Mouse (Mus musculus) CD4-positive, CD25-positive, alpha-beta regulatory T cell, adult 4 months (primary cell): ENCODE data around the gene Vmn1r174. TPM values are rescaled to one million over a fixed set of nuclear protein-coding genes. Genes with fewer than 3 reads are reported as not detected.
"Not testable (repeated sequence)": the region's sequence is repeated elsewhere in the genome, so short reads cannot be mapped to it uniquely, and the experiment has no call there.

ENCODE experiments used
- ATAC-seq: one replicate; pipeline ENCODE4 v1.8.0; 2017
- polyA plus RNA-seq, 2 experiments: library from polyadenylated mRNA; unstranded; fragments of 100-300 nt; shearing (Covaris generic); gene quantifications; one replicate each; pipeline ENCODE4 v1.2.1; 2017

Vmn1r174 gene
- polyA plus RNA-seq = not detected

- ATAC-seq = not testable (repeated sequence)
Measured at GRCm38 (mm10) chr7:23751970-23752369, at the start of gene Vmn1r174. TSS of gene Vmn1r174 (plus strand) at chr7:23752270.

GRCm38 (mm10) chr7:23784526-23784925 lies 32.5 kb downstream of the Vmn1r174 start:
- ATAC-seq = no peak

GRCm38 (mm10) chr7:23810543-23810942 lies 58.5 kb downstream of the Vmn1r174 start, which contains the start of gene Vmn1r175:
TSS of gene Vmn1r175 (minus strand) at chr7:23810643.
- not testable (repeated sequence) for ATAC-seq

Other genes starting within 250 kb of the Vmn1r174 start
- gene Vmn1r167, start 245.1 kb upstream of the Vmn1r174 start, polyA plus RNA-seq = not detected
- not detected for gene Vmn1r168, start 212.5 kb upstream of the Vmn1r174 start, polyA plus RNA-seq
- gene Vmn1r169, start 176.7 kb upstream of the Vmn1r174 start, polyA plus RNA-seq = not detected
- gene Vmn1r170, start 146.1 kb upstream of the Vmn1r174 start, polyA plus RNA-seq = not detected
- gene Vmn1r171, start 121.5 kb upstream of the Vmn1r174 start, polyA plus RNA-seq = not detected
- gene Vmn1r172, start 94.0 kb upstream of the Vmn1r174 start, polyA plus RNA-seq = not detected
- under 1 TPM in 1 of 2 experiments, not detected in 1; 0.08 TPM for gene Vmn1r173, start 51.6 kb upstream of the Vmn1r174 start, polyA plus RNA-seq
- not detected for gene Vmn1r175, start 58.4 kb downstream of the Vmn1r174 start, polyA plus RNA-seq
- not detected for gene Vmn1r176, start 85.1 kb downstream of the Vmn1r174 start, polyA plus RNA-seq
- gene Vmn1r177, start 114.2 kb downstream of the Vmn1r174 start, polyA plus RNA-seq = not detected
- gene Vmn1r178, start 139.7 kb downstream of the Vmn1r174 start, polyA plus RNA-seq = not detected
- gene Vmn1r179, start 174.7 kb downstream of the Vmn1r174 start, polyA plus RNA-seq = under 1 TPM in 1 of 2 experiments, not detected in 1; 0.12 TPM
- not detected for gene Vmn1r180, start 198.4 kb downstream of the Vmn1r174 start, polyA plus RNA-seq
- not detected for gene Vmn1r181, start 222.3 kb downstream of the Vmn1r174 start, polyA plus RNA-seq
- not detected for gene V1rd19, start 249.4 kb downstream of the Vmn1r174 start, polyA plus RNA-seq